Mouse (Mus musculus): ENCODE measurements at regions not wholly inside any gene's neighbourhood (a gene's known extent, or its start where the extent isn't known, plus 50 kb on each side); places are given as distances from the start of the nearest gene placed in this dataset.

DNA sequence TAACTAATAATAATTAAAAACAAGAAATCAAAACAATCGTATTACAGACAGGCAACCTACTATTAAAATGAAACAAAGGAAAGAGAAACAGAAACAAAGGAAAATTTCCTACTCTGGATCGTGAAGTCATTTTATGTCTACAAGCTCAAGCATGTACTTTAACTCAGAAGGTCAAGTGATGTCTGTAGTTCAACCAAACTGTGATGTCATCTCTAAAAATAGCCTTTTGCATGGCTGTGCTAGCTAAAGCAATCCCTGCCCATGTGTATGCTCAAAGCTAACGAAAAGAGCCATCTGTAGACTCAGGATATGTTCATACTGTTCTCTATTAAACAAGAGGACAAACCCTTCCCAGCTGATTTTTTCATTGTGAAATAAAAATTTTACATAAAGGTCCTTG lies 500.7 kb downstream of the Nr2f2 start:
- WGBS = 85% methylated on average over 3 of the region's 3 CpGs
- ATAC-seq (replicated peaks; ENCODE audit: low FRiP score, low TSS enrichment, low read depth) = no peak
- no peak overlapping the region for H3K9ac ChIP-seq (ENCODE audit: low read length)
- H3K4me1 ChIP-seq (replicated peaks; ENCODE audit: control insufficient read depth, insufficient read depth, low read length) = no peaks in the 10 kb centered on the region
- no peak overlapping the region for H3K4me3 ChIP-seq (ENCODE audit: low read depth, low read length)
- no peaks in the 10 kb centered on the region for H3K36me3 ChIP-seq (ENCODE audit: control insufficient read depth, insufficient read depth, low read length)
- no peak overlapping the region for H3K4me2 ChIP-seq (ENCODE audit: low read length)
- no peaks in the 10 kb centered on the region for H3K9me3 ChIP-seq (ENCODE audit: control insufficient read depth, low read length)
- no peak overlapping the region for H3K27ac ChIP-seq (ENCODE audit: low read depth)
- no peak for DNase-seq (ENCODE audit: low spot score)
- H3K27me3 ChIP-seq (replicated peaks; ENCODE audit: control insufficient read depth, insufficient read depth, low read length) = no peaks in the 10 kb centered on the region

DNA sequence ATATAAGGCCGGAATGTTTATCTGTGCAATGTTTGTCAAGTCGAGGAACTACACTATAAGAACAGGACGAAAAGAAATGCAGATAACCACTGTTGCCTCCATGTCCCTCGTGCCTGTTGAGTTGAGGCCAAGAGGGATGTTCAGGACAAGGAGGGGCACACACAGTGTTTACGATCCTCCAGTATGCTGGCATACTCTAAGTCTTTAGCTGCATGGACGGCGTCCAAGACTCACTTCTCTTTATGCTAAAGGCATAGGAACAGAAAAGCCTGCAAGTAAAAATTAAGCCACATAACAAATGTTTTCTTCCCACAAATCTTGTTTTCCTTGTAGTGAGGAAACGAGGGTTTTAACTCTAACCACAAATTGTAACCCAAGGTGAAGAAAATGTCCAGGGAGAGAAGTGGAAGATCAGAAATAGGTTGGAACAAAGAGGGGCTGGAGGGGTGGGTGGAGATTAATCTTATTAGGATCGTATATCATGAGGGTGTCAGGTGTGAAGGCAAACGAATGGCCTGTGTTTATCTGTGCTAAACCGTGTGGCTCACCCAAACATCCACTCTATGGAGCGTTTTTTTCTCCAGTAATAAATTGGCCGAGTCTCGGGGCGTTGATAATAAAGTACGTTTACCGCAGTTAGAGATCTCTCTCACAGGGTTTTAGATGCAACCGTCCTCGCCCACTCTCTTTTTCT lies 521.8 kb downstream of the Nr2f2 start:
- no peak overlapping the region for H3K27ac ChIP-seq (ENCODE audit: low read depth)
- no peaks in the 10 kb centered on the region for H3K9me3 ChIP-seq (ENCODE audit: control insufficient read depth, low read length)
- no peak overlapping the region for H3K9ac ChIP-seq (ENCODE audit: low read length)
- DNase-seq (ENCODE audit: low spot score) = no peak
- H3K4me3 ChIP-seq (ENCODE audit: low read depth, low read length) = no peak overlapping the region
- no peaks in the 10 kb centered on the region for H3K27me3 ChIP-seq (replicated peaks; ENCODE audit: control insufficient read depth, insufficient read depth, low read length)
- H3K36me3 ChIP-seq (ENCODE audit: control insufficient read depth, insufficient read depth, low read length) = no peaks in the 10 kb centered on the region
- no peak overlapping the region; the same call in 1 of the 2 replicates for H3K4me2 ChIP-seq (ENCODE audit: low read length)
- 0 out of 2 replicates have a peak, but pooled peaks cover 3% of the 10 kb centered on the region for H3K4me1 ChIP-seq (replicated peaks; ENCODE audit: control insufficient read depth, insufficient read depth, low read length)
- ATAC-seq (replicated peaks; ENCODE audit: low FRiP score, low TSS enrichment, low read depth) = no peak
- WGBS = 29% methylated on average over 19 of the region's 19 CpGs

DNA sequence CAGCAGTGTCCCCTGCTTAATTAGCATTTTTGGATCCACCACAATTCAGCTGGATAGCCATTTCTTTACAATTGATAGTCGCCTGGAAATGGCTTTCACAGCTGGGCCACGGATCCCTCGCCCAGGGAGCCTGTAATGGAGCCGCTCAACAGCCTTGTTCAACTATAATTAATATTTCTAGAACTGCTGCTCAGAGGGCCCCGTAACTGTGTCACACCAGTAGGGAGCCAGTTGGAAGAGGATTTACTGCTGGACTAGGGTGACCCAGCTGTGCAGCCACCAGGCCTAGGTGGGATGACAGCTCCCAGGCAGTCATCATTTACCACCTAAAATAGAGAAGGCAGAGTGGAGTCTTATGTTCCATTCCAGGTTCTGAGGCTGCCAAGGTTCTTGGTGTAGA lies 529.2 kb downstream of the Nr2f2 start:
- Histone ChIP-seq H3K9me3 (ENCODE audit: control insufficient read depth, low read length) (no peaks in the 10 kb centered on the region), H3K4me1 (replicated peaks; ENCODE audit: control insufficient read depth, insufficient read depth, low read length) (no peaks in the 10 kb centered on the region), H3K4me3 (ENCODE audit: low read depth, low read length) (no peak overlapping the region), H3K27me3 (replicated peaks; ENCODE audit: control insufficient read depth, insufficient read depth, low read length) (no peaks in the 10 kb centered on the region), H3K4me2 (ENCODE audit: low read length) (no peak overlapping the region), H3K27ac (ENCODE audit: low read depth) (no peak overlapping the region), H3K9ac (ENCODE audit: low read length) (no peak overlapping the region), H3K36me3 (ENCODE audit: control insufficient read depth, insufficient read depth, low read length) (no peaks in the 10 kb centered on the region)
- DNase-seq (ENCODE audit: low spot score) (no peak), ATAC-seq (replicated peaks; ENCODE audit: low FRiP score, low TSS enrichment, low read depth) (no peak)
- whole genome bisulfite sequencing = 88% methylated on average over 5 of the region's 5 CpGs

DNA sequence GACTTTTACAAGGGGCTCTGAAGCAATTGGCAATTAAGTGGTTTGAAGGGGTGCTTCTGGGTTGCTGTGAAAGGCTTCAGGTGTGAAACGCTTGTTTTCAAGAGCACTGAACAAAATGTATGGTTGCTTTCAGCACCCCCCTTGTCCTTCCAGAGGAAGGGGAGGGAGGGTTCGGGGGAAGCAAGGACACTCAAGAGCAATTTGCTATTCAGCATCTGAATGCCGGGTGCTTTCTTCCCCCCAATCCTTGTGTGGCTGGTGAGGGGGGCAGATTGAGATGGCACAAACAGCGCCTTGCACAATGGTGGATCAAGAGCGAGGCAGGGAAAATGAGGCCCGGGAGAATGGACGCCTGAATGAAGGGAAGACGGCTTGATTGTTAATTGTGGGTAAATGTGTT lies 539.3 kb downstream of the Nr2f2 start:
- H3K9me3 ChIP-seq (ENCODE audit: control insufficient read depth, low read length) = no peaks in the 10 kb centered on the region
- H3K27ac ChIP-seq (ENCODE audit: low read depth) = no peak overlapping the region
- WGBS = 65% methylated on average over 8 of the region's 8 CpGs
- no peak overlapping the region for H3K9ac ChIP-seq (ENCODE audit: low read length)
- no peak overlapping the region for H3K4me3 ChIP-seq (ENCODE audit: low read depth, low read length)
- ATAC-seq (replicated peaks; ENCODE audit: low FRiP score, low TSS enrichment, low read depth) (no peak), DNase-seq (ENCODE audit: low spot score) (no peak)
- H3K4me2 ChIP-seq (ENCODE audit: low read length) = no peak overlapping the region
- no peaks in the 10 kb centered on the region for H3K27me3 ChIP-seq (replicated peaks; ENCODE audit: control insufficient read depth, insufficient read depth, low read length)
- no peaks in the 10 kb centered on the region for H3K4me1 ChIP-seq (replicated peaks; ENCODE audit: control insufficient read depth, insufficient read depth, low read length)
- no peaks in the 10 kb centered on the region for H3K36me3 ChIP-seq (ENCODE audit: control insufficient read depth, insufficient read depth, low read length)

DNA sequence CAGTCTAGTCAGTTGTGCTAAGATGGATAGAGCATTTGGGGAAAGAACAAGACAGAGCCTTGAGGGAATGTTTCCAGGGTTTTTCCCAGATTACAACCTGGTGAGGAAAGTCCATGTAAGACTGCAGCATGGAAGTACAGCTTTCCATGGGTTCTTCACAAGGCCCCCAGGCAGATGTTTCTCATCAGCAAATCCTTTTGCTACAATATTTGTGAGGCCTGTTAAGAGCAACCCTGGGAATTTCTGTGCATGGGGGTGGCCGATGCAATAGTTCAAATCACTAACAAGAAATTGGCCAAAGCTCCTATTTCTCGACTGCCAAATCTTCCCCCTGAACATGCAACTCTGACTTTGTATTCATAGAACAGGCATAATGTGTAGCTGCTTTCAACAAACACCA lies 546.0 kb downstream of the Nr2f2 start:
- 63% methylated on average over 2 of the region's 2 CpGs for WGBS
- Histone ChIP-seq H3K27ac (ENCODE audit: low read depth) (no peak overlapping the region), H3K9me3 (ENCODE audit: control insufficient read depth, low read length) (no peaks in the 10 kb centered on the region), H3K4me3 (ENCODE audit: low read depth, low read length) (no peak overlapping the region), H3K9ac (ENCODE audit: low read length) (no peak overlapping the region), H3K27me3 (replicated peaks; ENCODE audit: control insufficient read depth, insufficient read depth, low read length) (no peaks in the 10 kb centered on the region), H3K36me3 (ENCODE audit: control insufficient read depth, insufficient read depth, low read length) (no peaks in the 10 kb centered on the region), H3K4me1 (replicated peaks; ENCODE audit: control insufficient read depth, insufficient read depth, low read length) (no peaks in the 10 kb centered on the region), H3K4me2 (ENCODE audit: low read length) (no peak overlapping the region)
- no peak for DNase-seq (ENCODE audit: low spot score)
- ATAC-seq (replicated peaks; ENCODE audit: low FRiP score, low TSS enrichment, low read depth) = no peak

DNA sequence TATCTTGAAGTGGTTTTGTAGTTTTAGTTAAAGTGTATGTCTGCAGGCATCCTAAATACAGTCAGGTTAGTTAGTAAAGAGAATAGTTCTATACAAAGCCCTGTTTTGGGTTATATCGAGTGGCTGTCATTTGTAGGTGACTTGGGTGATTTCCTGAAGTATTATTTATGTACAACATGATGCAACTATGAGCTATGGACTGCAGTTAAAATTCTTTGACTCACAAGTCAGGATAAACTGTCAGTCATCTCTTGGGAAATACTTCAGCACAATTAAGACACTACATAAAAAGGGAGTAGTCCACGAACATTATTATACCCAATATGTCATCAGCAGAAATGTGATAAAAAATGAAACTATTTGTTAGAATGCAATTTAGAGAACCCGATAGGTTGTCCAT lies 554.2 kb downstream of the Nr2f2 start:
- H3K9ac ChIP-seq (ENCODE audit: low read length) = no peak overlapping the region
- DNase-seq (ENCODE audit: low spot score) (no peak), ATAC-seq (replicated peaks; ENCODE audit: low FRiP score, low TSS enrichment, low read depth) (no peak)
- H3K27ac ChIP-seq (ENCODE audit: low read depth) = no peak overlapping the region
- no peaks in the 10 kb centered on the region for H3K36me3 ChIP-seq (ENCODE audit: control insufficient read depth, insufficient read depth, low read length)
- no peaks in the 10 kb centered on the region for H3K9me3 ChIP-seq (ENCODE audit: control insufficient read depth, low read length)
- no peak overlapping the region for H3K4me2 ChIP-seq (ENCODE audit: low read length)
- 82% methylated on average over 3 of the region's 3 CpGs for WGBS
- H3K4me3 ChIP-seq (ENCODE audit: low read depth, low read length) = no peak overlapping the region
- no peaks in the 10 kb centered on the region for H3K4me1 ChIP-seq (replicated peaks; ENCODE audit: control insufficient read depth, insufficient read depth, low read length)
- H3K27me3 ChIP-seq (replicated peaks; ENCODE audit: control insufficient read depth, insufficient read depth, low read length) = no peaks in the 10 kb centered on the region

DNA sequence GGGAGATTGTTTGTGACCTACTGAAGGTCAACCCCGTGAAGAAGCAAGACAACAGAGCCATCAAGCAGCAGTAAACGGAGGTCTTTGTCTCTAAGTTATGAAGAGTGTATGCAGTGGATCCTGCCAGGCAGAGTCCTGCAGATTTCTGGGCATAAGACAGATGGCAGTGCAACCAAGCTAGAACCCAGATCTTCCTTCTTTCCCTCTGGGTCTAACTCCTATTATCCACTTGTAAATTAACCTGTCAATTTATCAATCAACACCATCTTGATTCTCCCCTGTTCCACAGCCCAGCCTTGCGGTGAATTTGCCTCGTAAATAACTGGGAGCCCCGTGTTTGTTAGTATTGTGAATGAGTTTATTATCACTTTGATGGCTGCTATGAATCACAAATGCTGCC lies 555.7 kb downstream of the Nr2f2 start:
- no peak overlapping the region for H3K27ac ChIP-seq (ENCODE audit: low read depth)
- no peaks in the 10 kb centered on the region for H3K9me3 ChIP-seq (ENCODE audit: control insufficient read depth, low read length)
- H3K4me2 ChIP-seq (ENCODE audit: low read length) = no peak overlapping the region
- H3K4me1 ChIP-seq (replicated peaks; ENCODE audit: control insufficient read depth, insufficient read depth, low read length) = no peaks in the 10 kb centered on the region
- 18% methylated on average over 5 of the region's 5 CpGs for WGBS
- no peak overlapping the region for H3K9ac ChIP-seq (ENCODE audit: low read length)
- no peaks in the 10 kb centered on the region for H3K36me3 ChIP-seq (ENCODE audit: control insufficient read depth, insufficient read depth, low read length)
- no peak for ATAC-seq (replicated peaks; ENCODE audit: low FRiP score, low TSS enrichment, low read depth)
- H3K4me3 ChIP-seq (ENCODE audit: low read depth, low read length) = no peak overlapping the region
- no peak for DNase-seq (ENCODE audit: low spot score)
- no peaks in the 10 kb centered on the region for H3K27me3 ChIP-seq (replicated peaks; ENCODE audit: control insufficient read depth, insufficient read depth, low read length)

DNA sequence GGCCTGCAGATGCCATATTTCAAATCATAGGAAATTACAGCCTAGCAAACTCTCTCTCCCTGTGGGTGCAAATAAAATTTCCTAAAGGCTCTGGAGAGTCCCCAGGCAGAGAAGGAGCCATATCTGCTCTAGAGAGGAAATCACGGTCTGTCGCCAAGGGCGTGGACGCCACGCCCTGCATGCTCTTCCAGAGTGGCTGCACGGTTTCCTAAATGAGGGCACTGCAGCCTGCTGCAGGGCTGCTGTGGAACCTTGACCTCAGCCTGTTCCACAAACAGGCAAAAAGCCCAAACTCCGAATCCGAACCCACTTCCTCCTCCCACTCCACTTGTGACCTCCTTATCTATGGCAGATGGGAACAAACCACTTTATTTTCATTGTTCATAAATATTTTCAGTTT lies 559.3 kb downstream of the Nr2f2 start:
- Histone ChIP-seq H3K36me3 (ENCODE audit: control insufficient read depth, insufficient read depth, low read length) (no peaks in the 10 kb centered on the region), H3K4me2 (ENCODE audit: low read length) (no peak overlapping the region), H3K27ac (ENCODE audit: low read depth) (no peak overlapping the region), H3K9me3 (ENCODE audit: control insufficient read depth, low read length) (no peaks in the 10 kb centered on the region), H3K4me3 (ENCODE audit: low read depth, low read length) (no peak overlapping the region), H3K9ac (ENCODE audit: low read length) (no peak overlapping the region), H3K4me1 (replicated peaks; ENCODE audit: control insufficient read depth, insufficient read depth, low read length) (no peaks in the 10 kb centered on the region), H3K27me3 (replicated peaks; ENCODE audit: control insufficient read depth, insufficient read depth, low read length) (no peaks in the 10 kb centered on the region)
- no peak for ATAC-seq (replicated peaks; ENCODE audit: low FRiP score, low TSS enrichment, low read depth)
- DNase-seq (ENCODE audit: low spot score) = no peak
- 45% methylated on average over 8 of the region's 8 CpGs for WGBS

DNA sequence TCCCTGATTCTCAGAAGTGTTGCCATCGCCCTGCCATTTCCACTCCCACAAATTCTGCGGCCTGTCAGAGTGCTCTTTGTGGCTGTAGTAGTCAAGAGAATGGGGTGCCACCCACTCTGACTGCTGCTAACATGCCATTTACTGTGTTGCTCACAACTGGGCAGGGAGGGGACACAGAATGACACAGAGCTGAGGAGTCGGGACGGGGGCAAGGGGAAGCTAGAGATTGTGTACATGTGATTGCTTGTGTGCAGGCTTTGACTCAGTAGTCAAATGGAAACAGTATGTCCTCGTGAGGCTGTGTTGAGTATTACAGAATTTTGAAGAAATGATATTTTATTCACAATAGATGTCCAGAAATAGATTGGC lies 595.6 kb downstream of the Nr2f2 start:
- H3K4me2 ChIP-seq (ENCODE audit: low read length) = no peak overlapping the region
- no peaks in the 10 kb centered on the region for H3K36me3 ChIP-seq (ENCODE audit: control insufficient read depth, insufficient read depth, low read length)
- H3K4me3 ChIP-seq (ENCODE audit: low read depth, low read length) = no peak overlapping the region
- no peak overlapping the region for H3K27ac ChIP-seq (ENCODE audit: low read depth)
- H3K9me3 ChIP-seq (ENCODE audit: control insufficient read depth, low read length) = no peaks in the 10 kb centered on the region
- ATAC-seq (replicated peaks; ENCODE audit: low FRiP score, low TSS enrichment, low read depth) (no peak), DNase-seq (ENCODE audit: low spot score) (no peak)
- 82% methylated on average over 5 of the region's 5 CpGs for whole genome bisulfite sequencing
- H3K4me1 ChIP-seq (replicated peaks; ENCODE audit: control insufficient read depth, insufficient read depth, low read length) = no peaks in the 10 kb centered on the region
- no peaks in the 10 kb centered on the region for H3K27me3 ChIP-seq (replicated peaks; ENCODE audit: control insufficient read depth, insufficient read depth, low read length)
- H3K9ac ChIP-seq (ENCODE audit: low read length) = no peak overlapping the region
